Mouse (Mus musculus): ENCODE measurements around the gene Plcxd1. TPM values are rescaled to one million over a fixed set of nuclear protein-coding genes. Genes with fewer than 3 reads are reported as not detected.
"Not testable (repeated sequence)": the region's sequence is repeated elsewhere in the genome, so short reads cannot be mapped to it uniquely, and the experiment has no call there.

Plcxd1 gene
- polyA plus RNA-seq, 1 experiment, result 3.2 TPM

DNA sequence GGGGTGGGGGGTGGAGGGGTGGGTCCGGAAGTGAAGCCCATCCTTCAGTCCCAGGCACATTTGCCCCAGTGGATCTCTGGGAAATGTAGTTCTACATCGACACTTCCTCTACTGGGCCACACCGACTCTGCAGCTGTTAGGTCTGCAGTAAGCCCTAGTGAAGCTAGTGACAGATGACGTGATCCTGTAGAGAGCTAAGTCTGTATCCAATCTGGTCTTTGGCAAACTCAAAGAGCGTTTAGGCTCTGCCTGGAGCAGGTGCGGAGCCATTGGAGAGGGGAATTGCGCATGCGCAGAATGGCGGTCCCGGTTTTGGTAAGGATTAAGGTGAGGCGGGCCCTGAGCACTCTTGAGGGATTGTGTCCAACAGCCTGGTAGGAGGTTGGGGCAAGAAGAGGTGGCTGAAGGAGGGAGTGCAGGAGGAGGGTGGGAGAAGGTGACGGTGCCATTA is 10.2 kb downstream of the Plcxd1 start, which contains the start of gene Zfp605:
Gene Zfp605 (plus strand): TSS at position 102 of the 451 bp plus-strand sequence.
- TF ChIP-seq POLR2A (IDR thresholded peaks at IDR 0.05; ENCODE audit: borderline replicate concordance, extremely low read depth, insufficient read depth, insufficient read length, poor library complexity, severe bottlenecking) (no peak; the same call in 1 of the 2 replicates), CTCF (IDR thresholded peaks at IDR 0.05; ENCODE audit: borderline replicate concordance, extremely low read depth, insufficient read depth, insufficient read length) (no peak)
- peak; percentile 95 for DNase-seq (ENCODE audit: low read depth)

DNA sequence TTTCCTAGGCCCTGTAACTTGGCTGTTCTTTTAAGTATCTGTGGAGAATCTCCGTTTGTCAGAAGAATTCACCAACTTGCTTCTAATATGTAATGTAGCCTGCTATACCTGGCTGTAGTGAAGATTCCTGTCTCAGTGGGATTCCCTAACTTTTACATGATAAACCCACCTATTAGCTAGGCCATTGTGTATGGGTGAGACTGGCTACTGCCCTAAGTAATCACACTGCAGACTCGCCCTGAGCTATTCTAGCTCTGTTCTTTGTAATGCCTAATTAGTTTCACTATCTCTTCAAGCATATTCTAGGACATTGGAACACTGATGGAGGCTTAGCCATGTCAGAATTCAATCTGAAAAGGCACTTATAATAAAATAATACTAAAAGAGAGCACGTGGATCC is 22.6 kb downstream of the Plcxd1 start:
- not testable (repeated sequence) for DNase-seq (ENCODE audit: low read depth)

DNA sequence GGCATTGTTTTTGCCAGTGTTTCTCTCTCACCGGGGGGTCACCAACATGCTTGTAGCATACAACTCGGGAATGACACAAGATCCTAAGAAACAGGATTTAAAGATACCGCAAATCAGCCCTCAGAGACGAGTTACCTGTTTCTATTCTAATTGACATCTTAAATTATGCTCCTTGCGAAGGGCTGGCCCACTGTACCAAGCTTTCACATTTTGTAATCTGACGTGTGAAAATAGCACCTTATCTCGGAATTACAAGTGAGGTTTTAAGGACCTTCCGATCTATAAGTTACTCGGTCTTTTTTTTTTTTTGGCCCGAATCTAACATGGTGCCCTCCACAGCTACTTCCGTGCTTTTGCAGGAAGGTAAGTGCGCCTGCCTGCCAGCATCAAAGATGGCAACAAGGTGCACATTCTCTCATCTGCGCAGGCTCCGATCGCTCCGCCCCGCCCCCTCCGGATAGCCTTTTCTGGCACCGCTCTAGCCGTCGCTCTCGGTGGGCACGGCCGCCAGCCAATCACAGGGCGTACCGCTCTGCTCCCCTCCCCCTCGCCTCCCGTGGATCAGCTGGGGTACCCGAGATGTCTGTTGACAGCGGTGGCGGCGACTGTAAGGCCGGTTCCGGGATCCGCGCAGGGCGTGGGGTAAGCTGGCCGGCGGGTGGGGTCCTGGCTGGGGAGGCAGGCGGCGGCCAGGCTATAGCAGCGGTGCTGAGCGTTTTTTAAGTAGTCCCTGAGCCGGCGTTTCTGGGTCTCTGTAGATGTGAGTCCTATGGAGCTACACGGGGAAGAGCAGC is 35.7 kb downstream of the Plcxd1 start, which contains the start of gene Chfr:
Gene Chfr (plus strand): TSS at position 550 of the 794 bp plus-strand sequence.
- peak; percentile 99 for DNase-seq (ENCODE audit: low read depth)
- TF ChIP-seq CTCF (IDR thresholded peaks at IDR 0.05; ENCODE audit: borderline replicate concordance, extremely low read depth, insufficient read depth, insufficient read length) (peak; percentile 7; the same call in 1 of the 2 replicates), POLR2A (IDR thresholded peaks at IDR 0.05; ENCODE audit: borderline replicate concordance, extremely low read depth, insufficient read depth, insufficient read length, poor library complexity, severe bottlenecking) (peak; percentile 34; the same call in 1 of the 2 replicates)

DNA sequence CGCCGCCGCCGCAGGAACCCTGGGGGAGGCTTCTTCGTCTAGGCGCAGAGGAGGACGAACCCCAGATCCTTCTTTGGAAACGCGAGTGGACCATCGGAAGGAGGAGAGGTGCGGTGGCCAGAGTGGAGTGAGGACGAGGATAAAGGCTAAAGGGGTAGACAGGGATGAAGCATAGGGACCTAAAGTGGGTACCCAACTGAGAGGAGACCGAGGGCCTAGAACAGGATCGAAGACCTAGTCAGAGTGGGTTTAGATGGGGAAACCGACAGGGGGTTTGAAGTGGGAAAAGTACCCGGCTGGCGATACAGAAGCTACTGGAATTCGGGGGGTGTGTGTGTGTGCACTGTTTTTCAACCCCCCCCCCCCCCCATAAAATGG is 36.3 kb downstream of the Plcxd1 start:
- TF ChIP-seq POLR2A (IDR thresholded peaks at IDR 0.05; ENCODE audit: borderline replicate concordance, extremely low read depth, insufficient read depth, insufficient read length, poor library complexity, severe bottlenecking) (no peak), CTCF (IDR thresholded peaks at IDR 0.05; ENCODE audit: borderline replicate concordance, extremely low read depth, insufficient read depth, insufficient read length) (no peak)
- DNase-seq (ENCODE audit: low read depth), result no peak

DNA sequence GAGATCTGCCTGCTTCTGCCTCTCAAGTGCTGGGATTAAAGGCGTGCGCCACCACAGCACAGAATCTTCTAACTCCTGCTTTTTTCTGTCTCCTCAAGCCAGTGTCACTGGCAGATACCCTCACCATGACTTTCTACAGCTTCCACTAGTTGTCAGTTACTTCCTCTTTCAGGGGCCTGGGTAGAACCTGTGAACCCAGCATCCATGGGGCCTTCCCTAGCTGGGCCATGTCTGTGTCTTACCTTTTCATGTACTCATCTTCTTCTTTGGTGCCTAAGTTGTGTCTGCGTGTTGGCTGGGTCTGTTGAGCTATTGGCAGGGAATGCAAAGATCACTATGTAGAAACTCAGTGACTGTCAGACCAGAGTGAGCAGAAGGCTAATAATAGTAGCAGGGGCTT is 38.0 kb downstream of the Plcxd1 start:
- no peak for DNase-seq (ENCODE audit: low read depth)
- TF ChIP-seq CTCF (IDR thresholded peaks at IDR 0.05; ENCODE audit: borderline replicate concordance, extremely low read depth, insufficient read depth, insufficient read length) (no peak), POLR2A (IDR thresholded peaks at IDR 0.05; ENCODE audit: borderline replicate concordance, extremely low read depth, insufficient read depth, insufficient read length, poor library complexity, severe bottlenecking) (no peak)

DNA sequence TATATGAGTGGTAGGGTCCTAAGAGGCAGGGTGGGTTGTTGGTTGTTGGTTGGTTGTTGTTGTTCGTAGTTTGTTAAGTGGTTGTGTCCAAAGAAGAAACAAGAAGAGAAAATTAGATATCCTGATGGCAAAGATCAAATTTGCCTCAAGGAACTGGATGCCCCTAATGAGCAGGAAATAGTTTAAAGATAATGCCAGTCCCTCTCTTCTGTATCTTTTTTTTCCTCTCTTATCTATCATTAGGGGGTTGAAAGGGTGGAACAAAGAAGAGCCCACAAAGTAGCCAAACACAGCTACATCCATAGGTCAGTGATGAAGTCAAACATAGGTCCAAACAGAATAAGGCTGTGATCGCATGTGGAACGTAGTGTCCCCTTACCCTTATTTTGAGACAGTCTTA is 39.6 kb downstream of the Plcxd1 start:
- no peak for DNase-seq (ENCODE audit: low read depth)
- no peak for TF ChIP-seq POLR2A (IDR thresholded peaks at IDR 0.05; ENCODE audit: borderline replicate concordance, extremely low read depth, insufficient read depth, insufficient read length, poor library complexity, severe bottlenecking)
- no peak for TF ChIP-seq CTCF (IDR thresholded peaks at IDR 0.05; ENCODE audit: borderline replicate concordance, extremely low read depth, insufficient read depth, insufficient read length)

DNA sequence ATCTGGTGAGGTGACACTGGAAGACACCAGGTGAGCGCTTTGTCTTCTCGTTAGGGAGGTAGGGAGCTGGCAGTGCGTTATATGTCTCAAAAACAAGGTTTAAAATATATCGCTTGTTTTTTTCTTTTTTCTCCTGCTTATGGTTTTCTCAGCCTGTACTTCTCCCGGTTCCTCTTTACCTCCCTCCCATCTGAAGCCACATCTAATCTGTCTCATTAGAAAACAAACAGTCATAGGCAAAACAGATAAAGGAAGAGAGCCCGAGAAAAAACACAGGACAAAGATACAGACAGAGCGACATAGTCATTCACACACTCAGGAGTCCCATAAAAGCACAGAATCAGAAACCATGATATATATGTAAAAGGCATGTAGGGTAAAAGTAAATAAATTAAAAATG is 40.7 kb downstream of the Plcxd1 start:
- TF ChIP-seq CTCF (IDR thresholded peaks at IDR 0.05; ENCODE audit: borderline replicate concordance, extremely low read depth, insufficient read depth, insufficient read length) (no peak), POLR2A (IDR thresholded peaks at IDR 0.05; ENCODE audit: borderline replicate concordance, extremely low read depth, insufficient read depth, insufficient read length, poor library complexity, severe bottlenecking) (no peak)
- no peak for DNase-seq (ENCODE audit: low read depth)

DNA sequence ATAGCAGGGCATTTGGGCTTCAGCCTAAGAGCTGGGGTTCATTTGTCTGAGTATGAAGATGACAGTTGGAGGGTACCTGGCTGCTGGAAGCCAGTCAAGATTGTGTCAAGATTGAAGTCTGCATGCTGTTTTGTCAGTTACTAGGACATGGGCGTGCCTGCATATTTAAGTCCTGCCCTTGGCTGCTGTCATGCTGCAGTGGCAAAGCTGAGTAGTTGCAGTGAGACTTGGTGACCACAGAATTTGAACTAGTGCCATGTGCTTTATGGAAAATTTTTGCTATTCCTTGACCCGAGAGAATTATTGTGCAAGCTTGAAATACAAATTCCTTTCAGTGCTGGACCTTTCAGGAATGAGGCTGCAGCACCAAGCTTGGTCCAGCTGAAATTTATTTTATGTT is 42.5 kb downstream of the Plcxd1 start:
- no peak for DNase-seq (ENCODE audit: low read depth)
- no peak for TF ChIP-seq CTCF (IDR thresholded peaks at IDR 0.05; ENCODE audit: borderline replicate concordance, extremely low read depth, insufficient read depth, insufficient read length)
- no peak for TF ChIP-seq POLR2A (IDR thresholded peaks at IDR 0.05; ENCODE audit: borderline replicate concordance, extremely low read depth, insufficient read depth, insufficient read length, poor library complexity, severe bottlenecking)

DNA sequence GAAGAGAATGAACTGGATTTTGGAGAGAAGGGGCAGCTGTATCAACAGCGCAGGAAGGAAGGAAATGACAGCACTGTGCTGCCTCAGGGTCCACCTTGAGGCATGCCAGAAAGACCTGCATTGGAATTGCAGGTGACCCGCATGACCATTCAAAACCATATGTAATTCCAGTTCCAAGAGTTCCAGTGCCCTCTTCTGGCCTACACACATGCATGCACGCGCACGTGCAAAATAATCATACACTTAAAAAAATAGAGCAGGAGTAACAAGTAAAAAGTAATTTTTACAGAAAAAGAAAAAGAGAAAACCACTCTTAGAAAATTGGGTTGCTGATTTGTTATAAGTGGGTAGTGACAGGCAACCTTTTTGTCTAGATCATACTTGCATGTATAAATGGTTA is 43.2 kb downstream of the Plcxd1 start:
- DNase-seq (ENCODE audit: low read depth), result peak; percentile 12
- no peak for TF ChIP-seq POLR2A (IDR thresholded peaks at IDR 0.05; ENCODE audit: borderline replicate concordance, extremely low read depth, insufficient read depth, insufficient read length, poor library complexity, severe bottlenecking)
- TF ChIP-seq CTCF (IDR thresholded peaks at IDR 0.05; ENCODE audit: borderline replicate concordance, extremely low read depth, insufficient read depth, insufficient read length), result peak; percentile 45; the same call in 1 of the 2 replicates

Other genes with a start within 250 kb of the Plcxd1 start
- gene Gm15446, start 176.6 kb upstream of the Plcxd1 start, polyA plus RNA-seq (2012; rRNA removed), result 0.05 and 0.09 TPM in 2 replicates
- 24.2 and 27.1 TPM in 2 replicates for gene Zfp932, start 103.4 kb upstream of the Plcxd1 start, polyA plus RNA-seq (2012; rRNA removed)
- 0.66 and 2.1 TPM in 2 replicates for gene Gm17655, start 27.5 kb upstream of the Plcxd1 start, polyA plus RNA-seq (2012; rRNA removed)
- gene Gm35315, start 5.5 kb upstream of the Plcxd1 start, polyA plus RNA-seq (2012; rRNA removed), result 0.42 and 0.63 TPM in 2 replicates
- gene Gtpbp6, start 8.2 kb downstream of the Plcxd1 start, polyA plus RNA-seq (2012; rRNA removed), result 183 and 293 TPM in 2 replicates
- gene Zfp605, start 10.1 kb downstream of the Plcxd1 start, polyA plus RNA-seq (2012; rRNA removed), result 5.8 and 9.7 TPM in 2 replicates
- gene Chfr, start 35.9 kb downstream of the Plcxd1 start, polyA plus RNA-seq (2012; rRNA removed), result 119 and 128 TPM in 2 replicates
- gene Golga3, start 76.7 kb downstream of the Plcxd1 start, polyA plus RNA-seq (2012; rRNA removed), result 13.8 and 21.7 TPM in 2 replicates
- gene Ankle2, start 131.0 kb downstream of the Plcxd1 start, polyA plus RNA-seq (2012; rRNA removed), result 18.7 and 19.8 TPM in 2 replicates
- gene Pgam5, start 169.9 kb downstream of the Plcxd1 start, polyA plus RNA-seq (2012; rRNA removed), result 55.4 and 55.9 TPM in 2 replicates
- 4.3 and 4.5 TPM in 2 replicates for gene Pxmp2, start 186.2 kb downstream of the Plcxd1 start, polyA plus RNA-seq (2012; rRNA removed)
- gene Pole, start 186.3 kb downstream of the Plcxd1 start, polyA plus RNA-seq (2012; rRNA removed), result 15.8 and 20.2 TPM in 2 replicates
- gene P2rx2, start 243.2 kb downstream of the Plcxd1 start, polyA plus RNA-seq (2012; rRNA removed), result 8.3 and 10.8 TPM in 2 replicates
- not detected in 2 replicates for gene Lrcol1, start 244.8 kb downstream of the Plcxd1 start, polyA plus RNA-seq (2012; rRNA removed)

Data from brain, embryonic 14.5 days (tissue).